Mouse (Mus musculus): ENCODE results near the gene Rrn3. TPM values are rescaled to one million over a fixed set of nuclear protein-coding genes. Genes with fewer than 3 reads are reported as not detected.

The Rrn3 gene
- polyA plus RNA-seq, 1 experiment from 2014 or later, result 124 TPM

GRCm38 (mm10) chr16:13830444-13830843 lies 49.9 kb downstream of the Rrn3 start:
- Histone ChIP-seq H3K9ac (no peak overlapping the region), H3K9me3 (replicated peaks) (no peaks in the 10 kb centered on the region), H3K27me3 (no peaks in the 10 kb centered on the region), H3K4me2 (replicated peaks) (no peak overlapping the region), H3K36me3 (peaks cover 81% of the 10 kb centered on the region), H3K4me1 (no peaks in the 10 kb centered on the region), H3K27ac (no peak overlapping the region), H3K4me3 (no peak overlapping the region)
- ATAC-seq (ENCODE audit: low FRiP score), result no peak
- WGBS, result 92% methylated on average over 10 of the region's 10 CpGs

GRCm38 (mm10) chr16:13831606-13832005 lies 51.1 kb downstream of the Rrn3 start:
- Histone ChIP-seq H3K9ac (no peak overlapping the region), H3K4me1 (no peaks in the 10 kb centered on the region), H3K4me3 (no peak overlapping the region), H3K27ac (no peak overlapping the region), H3K36me3 (peaks cover 92% of the 10 kb centered on the region), H3K4me2 (replicated peaks) (no peak overlapping the region), H3K27me3 (no peaks in the 10 kb centered on the region), H3K9me3 (replicated peaks) (no peaks in the 10 kb centered on the region)
- no peak for ATAC-seq (ENCODE audit: low FRiP score)
- 89% methylated on average over 5 of the region's 5 CpGs for WGBS

GRCm38 (mm10) chr16:13834382-13834781 lies 53.9 kb downstream of the Rrn3 start:
- H3K9me3 ChIP-seq (replicated peaks), result no peaks in the 10 kb centered on the region
- peaks cover 96% of the 10 kb centered on the region for H3K36me3 ChIP-seq
- no peak overlapping the region for H3K27ac ChIP-seq
- H3K27me3 ChIP-seq, result no peaks in the 10 kb centered on the region
- H3K9ac ChIP-seq, result no peak overlapping the region
- no peaks in the 10 kb centered on the region for H3K4me1 ChIP-seq
- no peak for ATAC-seq (ENCODE audit: low FRiP score)
- no peak overlapping the region for H3K4me2 ChIP-seq (replicated peaks)
- no peak overlapping the region for H3K4me3 ChIP-seq
- 96% methylated on average over 5 of the region's 5 CpGs for WGBS

GRCm38 (mm10) chr16:13840056-13840455 lies 59.5 kb downstream of the Rrn3 start:
- Histone ChIP-seq H3K27me3 (no peaks in the 10 kb centered on the region), H3K9me3 (replicated peaks) (no peaks in the 10 kb centered on the region), H3K4me3 (no peak overlapping the region), H3K9ac (no peak overlapping the region), H3K36me3 (peaks cover 81% of the 10 kb centered on the region), H3K4me1 (no peaks in the 10 kb centered on the region), H3K4me2 (replicated peaks) (no peak overlapping the region), H3K27ac (no peak overlapping the region)
- WGBS, result 90% methylated on average over 7 of the region's 7 CpGs
- no peak for ATAC-seq (ENCODE audit: low FRiP score)

- Histone ChIP-seq H3K4me2 (replicated peaks) (no peak overlapping the region), H3K4me1 (no peaks in the 10 kb centered on the region), H3K27ac (no peak overlapping the region), H3K27me3 (no peaks in the 10 kb centered on the region), H3K9ac (no peak overlapping the region), H3K36me3 (peaks cover 81% of the 10 kb centered on the region), H3K9me3 (replicated peaks) (no peaks in the 10 kb centered on the region), H3K4me3 (no peak overlapping the region)
- no peak for ATAC-seq (ENCODE audit: low FRiP score)
- WGBS, result 96% methylated on average over 3 of the region's 3 CpGs
Observed at GRCm38 (mm10) chr16:13840956-13841355, 60.4 kb downstream of the Rrn3 start.

- H3K36me3 ChIP-seq, result peaks cover 49% of the 10 kb centered on the region
- no peak overlapping the region for H3K4me3 ChIP-seq
- no peak overlapping the region for H3K9ac ChIP-seq
- no peaks in the 10 kb centered on the region for H3K4me1 ChIP-seq
- ATAC-seq (ENCODE audit: low FRiP score), result no peak
- no peaks in the 10 kb centered on the region for H3K9me3 ChIP-seq (replicated peaks)
- no peaks in the 10 kb centered on the region for H3K27me3 ChIP-seq
- 95% methylated on average over 5 of the region's 5 CpGs for WGBS
- no peak overlapping the region for H3K4me2 ChIP-seq (replicated peaks)
- H3K27ac ChIP-seq, result no peak overlapping the region
Observed at GRCm38 (mm10) chr16:13845031-13845430, 64.5 kb downstream of the Rrn3 start.

GRCm38 (mm10) chr16:13846675-13847074 lies 66.2 kb downstream of the Rrn3 start:
- Histone ChIP-seq H3K4me2 (replicated peaks) (no peak overlapping the region), H3K27me3 (no peaks in the 10 kb centered on the region), H3K27ac (no peak overlapping the region), H3K9me3 (replicated peaks) (no peaks in the 10 kb centered on the region), H3K36me3 (peaks cover 36% of the 10 kb centered on the region), H3K4me1 (no peaks in the 10 kb centered on the region), H3K4me3 (no peak overlapping the region), H3K9ac (no peak overlapping the region)
- no peak for ATAC-seq (ENCODE audit: low FRiP score)
- 81% methylated on average over 1 of the region's 1 CpGs for WGBS

GRCm38 (mm10) chr16:13848310-13848709 lies 67.8 kb downstream of the Rrn3 start:
- Histone ChIP-seq H3K27ac (no peak overlapping the region), H3K27me3 (no peaks in the 10 kb centered on the region), H3K4me2 (replicated peaks) (no peak overlapping the region), H3K4me3 (no peak overlapping the region), H3K9me3 (replicated peaks) (no peaks in the 10 kb centered on the region), H3K4me1 (no peaks in the 10 kb centered on the region), H3K9ac (no peak overlapping the region), H3K36me3 (peaks cover 33% of the 10 kb centered on the region)
- WGBS, result 76% methylated on average over 2 of the region's 2 CpGs
- no peak for ATAC-seq (ENCODE audit: low FRiP score)

- Histone ChIP-seq H3K9me3 (replicated peaks) (no peaks in the 10 kb centered on the region), H3K27me3 (no peaks in the 10 kb centered on the region), H3K4me3 (no peak overlapping the region), H3K4me1 (no peaks in the 10 kb centered on the region), H3K9ac (no peak overlapping the region), H3K36me3 (peaks cover 25% of the 10 kb centered on the region), H3K27ac (no peak overlapping the region), H3K4me2 (replicated peaks) (no peak overlapping the region)
- no peak for ATAC-seq (ENCODE audit: low FRiP score)
- WGBS, result 94% methylated on average over 4 of the region's 4 CpGs
Observed at GRCm38 (mm10) chr16:13851446-13851845, 70.9 kb downstream of the Rrn3 start.

- H3K4me1 ChIP-seq, result no peaks in the 10 kb centered on the region
- no peak for ATAC-seq (ENCODE audit: low FRiP score)
- H3K36me3 ChIP-seq, result peaks cover 31% of the 10 kb centered on the region
- H3K9me3 ChIP-seq (replicated peaks), result no peaks in the 10 kb centered on the region
- no peak overlapping the region for H3K27ac ChIP-seq
- no peak overlapping the region for H3K4me2 ChIP-seq (replicated peaks)
- no peak overlapping the region for H3K4me3 ChIP-seq
- no peak overlapping the region for H3K9ac ChIP-seq
- 91% methylated on average over 4 of the region's 4 CpGs for WGBS
- H3K27me3 ChIP-seq, result no peaks in the 10 kb centered on the region
Observed at GRCm38 (mm10) chr16:13853886-13854285, 73.4 kb downstream of the Rrn3 start.

Small RNA genes lying within 50 kb of the gene (microRNA-seq; reads per million reads assigned to microRNA genes)
- gene Gm27734, result not detected

Other genes with a start within 250 kb of the Rrn3 start
- gene Parn, start 112.5 kb upstream of the Rrn3 start, polyA plus RNA-seq (2016; fragmentation: Nextera tagmentation; extraction: Ambion mirVana), result 44.0 and 44.6 TPM in 2 replicates
- gene Bfar, start 108.8 kb upstream of the Rrn3 start, polyA plus RNA-seq (2016; fragmentation: Nextera tagmentation; extraction: Ambion mirVana), result 47.6 and 48.2 TPM in 2 replicates
- 10.1 and 10.2 TPM in 2 replicates for gene 3110001I22Rik, start 108.8 kb upstream of the Rrn3 start, polyA plus RNA-seq (2016; fragmentation: Nextera tagmentation; extraction: Ambion mirVana)
- gene Pla2g10, start 49.7 kb upstream of the Rrn3 start, polyA plus RNA-seq (2016; fragmentation: Nextera tagmentation; extraction: Ambion mirVana), result 0.62 and 0.89 TPM in 2 replicates
- gene Ntan1, start 38.1 kb downstream of the Rrn3 start, polyA plus RNA-seq (2016; fragmentation: Nextera tagmentation; extraction: Ambion mirVana), result 184 and 198 TPM in 2 replicates
- 83.0 and 90.7 TPM in 2 replicates for gene Pdxdc1, start 122.4 kb downstream of the Rrn3 start, polyA plus RNA-seq (2016; fragmentation: Nextera tagmentation; extraction: Ambion mirVana)
- 5.0 and 6.2 TPM in 2 replicates for gene Mpv17l, start 122.5 kb downstream of the Rrn3 start, polyA plus RNA-seq (2016; fragmentation: Nextera tagmentation; extraction: Ambion mirVana)
- gene 2900011O08Rik, start 205.9 kb downstream of the Rrn3 start, polyA plus RNA-seq (2016; fragmentation: Nextera tagmentation; extraction: Ambion mirVana), result 52.8 and 54.4 TPM in 2 replicates
- gene Ifitm7, start 206.2 kb downstream of the Rrn3 start, polyA plus RNA-seq (2016; fragmentation: Nextera tagmentation; extraction: Ambion mirVana), result 0.49 and 0.78 TPM in 2 replicates

Data from hindbrain, embryonic 12.5 days (tissue).